Mouse (Mus musculus) frontal cortex, adult (tissue): ENCODE results near the gene Chd5.

Experiments
- ATAC-seq: cut with Nextera tagmentation; 2 replicates; pipeline ENCODE4 v1.9.2; 2017; ENCODE audit warnings: mild to moderate bottlenecking, moderate library complexity, mixed read lengths; ENCODE audit not compliant: low TSS enrichment

Chd5 gene

GRCm38 (mm10) chr4:152317631-152318033, 20.8 kb upstream of the Chd5 start:
- no peak for ATAC-seq

- ATAC-seq, result peak; percentile 77
These were observed 19.8 kb upstream of the Chd5 start, which contains the start of gene Rnf207 for GRCm38 (mm10) chr4:152318517-152319234. Rnf207 (minus strand) TSS chr4:152318993.

DNA sequence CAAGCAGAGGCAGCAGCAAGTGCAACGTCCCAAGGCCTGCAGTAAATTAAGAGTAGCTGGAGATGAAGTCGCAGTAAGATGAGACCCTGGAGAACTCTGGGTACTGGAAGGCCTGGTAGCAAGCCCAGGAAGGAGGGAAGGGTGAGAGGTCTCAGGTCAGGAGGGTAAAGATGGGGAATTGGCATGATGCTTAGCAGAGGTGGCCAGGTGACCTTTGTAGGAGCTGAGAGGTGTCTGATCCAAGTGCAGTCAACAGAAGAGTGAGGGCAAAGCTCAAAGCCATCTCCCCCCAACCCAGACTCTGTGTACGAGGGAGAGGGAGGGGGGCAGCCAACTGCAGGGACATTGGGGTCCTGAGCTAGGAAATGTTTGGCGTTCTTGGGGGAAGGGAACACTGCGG, 17.0 kb upstream of the Chd5 start:
- ATAC-seq, result no peak

DNA sequence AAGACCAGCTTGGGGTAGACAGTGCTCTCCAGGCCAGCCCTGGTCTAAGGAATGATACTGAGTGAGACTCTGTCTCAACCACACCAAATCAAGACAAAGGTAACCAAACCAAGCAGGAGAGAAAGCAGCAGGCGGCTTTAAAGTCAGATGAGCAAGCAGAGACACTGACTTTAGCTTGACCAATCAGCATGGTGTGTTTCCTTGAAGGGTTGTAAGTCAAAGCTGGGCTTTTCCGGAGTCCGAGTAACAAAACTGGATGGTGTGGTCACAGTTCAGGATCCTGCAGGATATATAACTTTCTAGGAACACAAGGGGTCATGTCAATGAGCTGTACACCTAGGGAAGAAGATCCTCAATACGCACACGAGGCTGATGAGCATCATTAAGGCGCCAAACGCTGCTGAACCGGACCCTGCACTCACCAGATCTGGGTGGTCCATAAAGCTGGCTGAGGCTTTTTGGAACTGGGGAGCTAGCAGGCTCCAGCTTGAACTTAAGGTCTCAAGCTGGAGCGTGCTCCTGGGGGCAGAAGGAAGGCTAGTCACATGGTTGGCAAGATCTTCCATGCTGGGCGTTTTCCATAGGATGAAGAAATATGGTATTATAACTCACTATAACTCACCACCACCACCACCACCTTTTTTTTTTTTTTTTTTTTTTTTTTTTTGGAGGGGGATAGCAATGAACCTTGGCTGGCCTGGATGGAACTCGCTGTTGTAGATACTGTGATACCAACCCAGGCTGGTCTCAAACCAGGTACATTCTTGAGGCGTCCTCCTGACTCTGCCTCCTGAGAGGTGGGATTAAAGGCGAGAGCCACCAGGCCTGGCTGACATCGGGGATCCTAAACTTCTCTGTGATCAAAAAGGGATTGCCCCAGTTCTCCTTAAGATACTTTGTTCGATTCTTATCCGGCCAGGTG, 13.5 kb upstream of the Chd5 start:
- peak; percentile 38; the same call in 1 of the 2 replicates for ATAC-seq

- peak; percentile 97 for ATAC-seq
These were observed 12.7 kb upstream of the Chd5 start, which contains the start of gene Rpl22 for GRCm38 (mm10) chr4:152325574-152326411. Rpl22 (plus strand) TSS chr4:152325742.

DNA sequence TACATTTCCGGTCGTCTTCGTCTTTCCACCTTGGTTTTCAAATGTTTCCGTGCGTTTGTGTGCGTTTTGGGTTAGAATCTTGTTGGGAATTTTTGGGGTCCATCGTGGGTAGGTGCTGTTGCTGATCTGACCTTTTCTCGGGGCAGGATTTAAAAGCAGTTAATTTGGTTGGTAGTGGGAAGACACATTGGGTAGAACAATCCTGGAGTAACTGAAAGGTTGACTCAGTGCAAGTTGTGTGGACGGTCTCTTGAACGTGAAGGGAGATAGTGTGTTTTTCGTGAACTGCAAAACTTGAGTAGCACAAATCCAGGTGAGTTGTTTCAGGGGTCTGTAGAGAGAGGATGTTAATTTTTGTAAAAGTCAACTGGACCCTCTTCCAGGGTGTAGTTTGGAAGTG, 11.9 kb upstream of the Chd5 start:
- ATAC-seq, result no peak

- no peak for ATAC-seq
These were observed 9.8 kb upstream of the Chd5 start for GRCm38 (mm10) chr4:152328691-152329090.

GRCm38 (mm10) chr4:152332952-152333351, 5.5 kb upstream of the Chd5 start:
- ATAC-seq, result peak; percentile 73

DNA sequence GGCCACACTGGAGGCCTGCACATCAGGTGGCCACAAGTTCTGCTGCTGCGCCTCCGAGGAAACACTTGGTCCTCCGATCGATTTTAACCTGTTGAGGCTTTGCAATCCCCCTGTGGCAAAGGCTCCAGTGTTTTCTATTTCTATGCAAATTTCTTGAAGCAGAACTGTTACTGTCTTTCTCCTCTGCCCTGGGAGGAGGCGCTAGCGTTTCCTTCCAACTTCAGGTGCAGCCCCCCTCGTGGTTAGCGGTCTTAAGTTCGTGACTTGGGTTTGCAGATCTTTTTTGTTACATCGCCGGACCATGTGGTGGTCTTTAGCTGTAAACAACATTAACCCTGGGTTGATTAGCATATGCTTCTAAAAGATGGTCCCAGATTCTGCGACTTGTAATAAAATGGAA, 4.9 kb upstream of the Chd5 start:
- no peak for ATAC-seq

GRCm38 (mm10) chr4:152337772-152338171, 679 bp upstream of the Chd5 start:
- ATAC-seq, result no peak

DNA sequence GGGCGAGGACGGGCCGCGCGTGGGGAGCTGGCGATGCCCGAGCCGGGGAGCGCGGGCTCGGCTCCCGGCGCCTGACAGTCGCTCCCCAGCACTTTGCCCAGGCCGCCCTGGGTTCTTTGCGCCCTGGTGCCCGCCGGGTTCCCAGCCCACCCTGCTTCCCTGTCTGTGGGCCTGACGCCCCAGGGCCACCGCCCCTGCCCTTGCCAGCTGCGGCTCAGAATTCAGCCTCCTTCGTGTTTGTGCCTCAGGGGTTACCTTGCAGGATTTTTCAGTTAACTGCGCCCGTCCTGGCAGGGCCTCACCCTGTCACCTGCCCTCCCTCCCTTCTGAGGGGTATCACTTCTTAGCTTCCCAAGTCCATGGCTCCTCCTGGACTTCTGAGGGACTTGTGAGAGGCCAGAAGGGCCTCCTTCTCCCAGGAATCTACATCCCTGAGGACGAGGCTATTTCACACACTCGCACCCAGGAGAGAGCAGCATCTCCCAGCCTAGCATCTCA, 891 bp downstream of the Chd5 start:
- ATAC-seq, result no peak; the same call in 1 of the 2 replicates

GRCm38 (mm10) chr4:152340584-152341284, 2.3 kb downstream of the Chd5 start:
- ATAC-seq, result no peak

DNA sequence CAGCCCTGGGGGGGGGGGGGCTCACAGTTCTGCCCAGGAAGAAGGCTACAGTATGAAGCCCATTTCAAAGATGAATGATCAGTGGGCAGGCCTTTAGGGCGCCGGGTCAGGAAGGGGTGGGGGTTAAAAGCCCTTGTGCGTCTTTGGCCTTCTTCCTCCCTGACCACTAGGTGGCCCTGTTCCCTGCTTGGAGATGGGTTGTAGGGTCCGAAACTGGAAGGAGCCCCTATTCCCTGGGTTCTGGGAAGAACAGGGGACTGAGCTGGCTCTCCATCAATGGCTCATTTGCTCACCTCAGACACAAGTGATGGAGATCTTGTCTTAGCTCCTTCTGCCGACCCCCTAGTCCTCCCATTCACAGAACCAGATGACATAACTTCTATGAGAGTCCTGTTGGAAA, 4.8 kb downstream of the Chd5 start:
- no peak for ATAC-seq

GRCm38 (mm10) chr4:152344651-152345050, 6.2 kb downstream of the Chd5 start:
- no peak for ATAC-seq

- ATAC-seq, result peak; percentile 55
These were observed 6.9 kb downstream of the Chd5 start for GRCm38 (mm10) chr4:152345120-152345889.

GRCm38 (mm10) chr4:152349837-152350381, 11.5 kb downstream of the Chd5 start:
- peak; percentile 32 for ATAC-seq

DNA sequence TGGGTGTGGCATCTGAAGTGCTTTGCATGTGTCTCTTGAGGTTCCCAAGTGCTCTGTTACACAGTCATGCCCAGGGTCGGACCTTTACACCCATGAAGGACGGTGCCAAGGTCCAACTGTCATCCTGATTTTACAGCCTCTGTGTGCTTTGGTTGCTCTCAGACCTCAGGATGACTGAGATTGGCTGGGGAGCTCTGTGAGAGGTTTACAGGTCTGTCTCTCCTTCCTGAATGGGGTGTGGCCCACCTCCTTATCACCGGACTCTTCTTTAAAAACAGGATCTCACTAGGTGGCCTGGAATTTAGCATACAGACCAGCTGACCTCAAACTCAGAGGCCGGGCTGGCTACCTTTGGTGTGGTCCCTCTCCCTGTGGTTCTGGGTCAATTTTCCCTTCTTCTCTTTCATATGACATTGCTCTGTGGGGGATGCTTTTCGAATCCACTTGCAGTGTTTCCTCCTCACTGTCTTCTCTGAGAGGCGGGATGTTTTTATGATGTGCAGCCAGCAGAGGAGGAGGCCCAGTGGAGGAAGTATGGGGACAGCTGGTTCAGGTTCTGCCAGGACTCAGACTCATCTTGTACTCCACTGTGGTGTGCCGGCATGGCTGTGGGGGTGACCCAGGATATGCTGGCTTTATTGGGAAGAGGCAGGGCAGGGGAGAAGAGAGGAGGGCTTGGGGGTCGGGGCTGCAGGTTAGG, 12.4 kb downstream of the Chd5 start:
- ATAC-seq, result peak; percentile 63

DNA sequence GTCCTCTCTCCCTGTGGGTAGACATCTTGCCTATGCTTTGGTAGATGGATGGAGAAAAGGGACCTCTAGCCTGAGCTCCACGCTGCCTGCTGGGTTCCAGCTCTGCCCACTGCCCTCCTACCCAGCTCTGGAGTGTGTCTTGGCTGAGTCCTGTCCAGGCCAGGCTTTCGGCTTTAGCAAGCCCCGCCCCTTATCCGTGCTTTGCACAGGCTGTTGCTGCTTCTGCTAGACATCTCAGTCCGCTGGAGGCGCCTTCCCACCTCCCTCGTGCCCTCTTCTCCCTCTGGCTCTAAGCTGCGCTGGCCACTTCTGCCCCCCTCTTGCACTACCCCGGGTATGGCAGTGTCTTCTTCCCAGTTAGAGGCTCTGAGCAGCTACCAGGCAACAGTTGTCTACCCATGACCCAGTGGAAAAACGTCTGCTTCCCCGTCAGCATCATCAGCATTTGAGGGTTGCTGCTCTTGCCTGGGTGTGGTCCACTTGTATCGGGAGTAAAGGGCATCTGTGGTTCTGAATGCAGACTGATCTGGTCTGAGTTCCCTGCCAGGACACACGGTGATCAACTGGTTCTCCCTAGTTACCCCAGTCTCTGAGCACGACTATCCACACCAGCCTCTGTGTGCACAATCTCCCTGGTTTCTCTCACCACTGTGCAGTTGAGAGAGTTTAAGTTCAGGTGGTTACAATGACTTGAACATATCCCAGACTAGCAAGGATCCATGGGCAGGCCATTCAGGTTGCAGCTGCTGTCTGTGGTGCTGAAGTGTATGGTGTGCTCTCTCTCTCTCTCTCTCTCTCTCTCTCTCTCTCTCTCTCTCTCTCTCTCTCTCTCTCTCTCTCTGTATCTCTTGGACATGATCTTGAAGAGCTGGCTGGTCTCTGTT, 13.2 kb downstream of the Chd5 start:
- ATAC-seq, result peak; percentile 16; the same call in 1 of the 2 replicates
